Mouse (Mus musculus) thymus, postnatal 14 days (tissue): ENCODE results near the gene Tvp23a.
A peak's percentile ranks its signal among the peaks of the same experiment; 100 is the strongest.

ENCODE experiments used
- DNase-seq: peaks from one replicate; pipeline ENCODE4 v3.0.0; 2021

Tvp23a gene

GRCm38 (mm10) chr16:10452445-10452896 is 5.3 kb upstream of the Tvp23a start:
- peak; percentile 9 for DNase-seq

DNA sequence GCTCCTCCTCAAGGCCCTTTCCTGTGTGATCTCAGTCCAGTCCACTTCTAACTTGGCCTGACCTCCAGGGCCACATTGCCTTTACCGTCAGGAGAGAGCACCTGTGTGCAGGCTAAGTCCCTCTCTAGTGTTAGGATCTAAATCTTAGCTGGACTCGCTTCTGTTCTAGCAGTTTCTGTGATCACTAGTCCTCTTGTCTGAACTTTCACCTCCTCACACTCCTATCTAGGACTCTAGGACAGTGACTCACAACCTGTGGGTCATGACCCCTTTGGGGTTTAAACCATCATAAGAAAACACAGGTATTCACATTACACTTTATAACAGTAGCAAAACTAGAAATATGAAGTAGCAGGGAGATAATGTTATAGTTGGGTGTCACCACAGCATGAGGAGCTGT is 4.7 kb upstream of the Tvp23a start:
- no peak for DNase-seq

GRCm38 (mm10) chr16:10448931-10449330 is 1.8 kb upstream of the Tvp23a start:
- no peak for DNase-seq

- DNase-seq, result no peak
Observed at GRCm38 (mm10) chr16:10447781-10448180, 619 bp upstream of the Tvp23a start.

- no peak for DNase-seq
Observed at GRCm38 (mm10) chr16:10446573-10447263, 444 bp downstream of the Tvp23a start.

GRCm38 (mm10) chr16:10443723-10444122 is 3.4 kb downstream of the Tvp23a start:
- DNase-seq, result no peak

DNA sequence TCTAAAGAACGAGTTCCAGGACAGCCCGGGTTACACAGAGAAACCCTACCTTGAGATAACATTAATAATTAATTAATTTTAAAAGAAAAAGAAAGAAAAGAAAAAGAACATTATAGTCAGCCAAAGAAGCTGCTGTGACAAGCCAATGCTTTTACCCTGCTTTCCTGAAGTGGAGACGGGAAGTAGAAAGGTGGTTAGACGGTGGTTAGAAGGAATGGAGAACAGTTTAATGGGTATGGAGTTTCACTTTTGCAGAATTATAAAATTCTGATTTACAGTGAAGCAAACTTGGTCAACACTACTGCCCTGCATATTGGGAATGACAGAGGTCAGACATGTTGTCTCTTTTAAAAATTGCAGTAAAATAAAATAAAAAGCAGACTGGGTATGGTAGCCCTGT is 5.4 kb downstream of the Tvp23a start:
- DNase-seq, result no peak

DNA sequence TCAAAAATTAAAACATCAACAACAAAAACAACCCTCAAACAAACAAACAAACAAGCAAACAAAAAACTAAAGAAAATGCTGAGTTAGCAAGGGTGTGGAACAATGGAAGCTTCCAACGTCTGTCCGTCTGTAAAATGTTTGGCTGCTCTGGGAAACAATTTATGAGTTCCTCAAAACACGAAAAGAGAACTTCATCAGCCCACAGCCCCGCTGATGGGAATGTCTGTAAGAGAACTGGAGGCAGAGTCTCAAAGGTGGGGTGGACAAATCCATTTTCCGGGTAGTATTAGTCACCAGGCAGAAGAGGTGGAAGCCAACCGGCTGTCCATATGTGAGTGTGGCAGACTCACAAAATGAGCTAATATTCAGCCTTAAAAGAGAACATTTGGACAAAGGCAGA is 5.8 kb downstream of the Tvp23a start:
- DNase-seq, result no peak

- no peak for DNase-seq
Observed at GRCm38 (mm10) chr16:10438055-10438454, 9.1 kb downstream of the Tvp23a start.

DNA sequence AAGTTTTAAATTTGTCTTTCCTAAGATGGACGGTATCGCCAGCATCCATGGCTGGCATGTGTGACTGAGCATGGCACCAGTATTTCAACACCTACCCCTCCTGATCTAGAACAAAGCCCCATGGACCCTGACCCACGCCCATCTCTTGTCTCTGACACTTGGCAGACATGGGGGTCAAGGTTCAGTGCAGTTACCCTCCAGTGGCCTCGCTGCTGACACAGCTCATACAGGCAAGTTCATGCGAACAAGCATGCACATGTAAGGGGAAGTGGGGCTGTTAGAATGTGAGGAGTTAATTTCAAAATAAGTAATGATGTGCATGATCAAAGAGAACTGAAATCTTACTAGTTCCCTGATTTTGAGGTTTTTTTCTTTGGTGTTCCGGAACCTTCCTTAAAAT is 11.0 kb downstream of the Tvp23a start:
- DNase-seq, result no peak

- no peak for DNase-seq
Observed at GRCm38 (mm10) chr16:10433344-10433743, 13.8 kb downstream of the Tvp23a start.

GRCm38 (mm10) chr16:10432387-10432786 is 14.8 kb downstream of the Tvp23a start:
- no peak for DNase-seq

DNA sequence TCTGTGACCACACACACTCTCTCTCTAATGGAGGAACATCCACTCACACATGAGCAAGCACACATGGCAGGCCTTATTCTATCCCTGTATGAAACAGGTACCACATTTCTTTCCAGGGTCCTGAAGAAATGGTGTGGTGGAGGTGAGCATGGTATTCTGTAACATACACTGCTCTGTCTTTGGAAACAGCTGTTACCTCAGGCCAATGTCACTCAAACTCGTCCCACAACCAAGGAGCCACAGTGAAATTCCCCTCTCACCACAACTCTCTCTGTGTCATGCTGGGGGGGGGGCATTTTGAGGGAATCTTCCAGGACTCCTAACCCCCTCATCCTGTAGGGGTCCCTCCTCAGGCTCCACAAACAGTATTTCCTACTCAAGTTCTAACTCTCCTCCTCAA is 15.3 kb downstream of the Tvp23a start:
- no peak for DNase-seq

DNA sequence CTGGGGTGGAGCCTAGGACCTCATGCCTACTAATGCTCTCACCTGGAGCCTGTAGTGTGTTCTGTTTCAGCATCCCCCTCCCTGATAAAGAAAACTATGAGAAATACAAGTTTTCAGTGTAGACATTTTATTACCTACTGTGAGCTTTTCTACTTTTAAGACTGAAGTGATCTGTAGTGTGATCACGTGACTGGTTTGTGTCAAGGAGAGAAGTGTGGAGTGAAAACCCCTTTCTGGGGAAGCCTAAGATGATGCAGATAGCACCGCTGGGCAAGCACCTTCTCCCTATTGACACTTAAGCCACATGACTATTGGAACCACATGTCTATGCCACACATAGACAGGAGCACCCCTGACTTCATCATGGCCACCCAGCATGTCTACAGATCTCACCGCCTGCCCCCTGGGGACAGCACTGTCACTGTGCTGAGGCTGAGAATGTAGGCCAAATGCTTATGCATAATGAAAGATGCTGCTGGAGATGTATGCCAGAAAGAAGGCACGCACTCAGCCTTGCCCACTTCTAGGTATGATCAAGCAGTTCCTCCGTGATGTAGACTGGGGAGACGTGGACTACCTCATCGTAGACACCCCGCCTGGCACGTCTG is 26.6 kb downstream of the Tvp23a start:
- DNase-seq, result no peak

DNA sequence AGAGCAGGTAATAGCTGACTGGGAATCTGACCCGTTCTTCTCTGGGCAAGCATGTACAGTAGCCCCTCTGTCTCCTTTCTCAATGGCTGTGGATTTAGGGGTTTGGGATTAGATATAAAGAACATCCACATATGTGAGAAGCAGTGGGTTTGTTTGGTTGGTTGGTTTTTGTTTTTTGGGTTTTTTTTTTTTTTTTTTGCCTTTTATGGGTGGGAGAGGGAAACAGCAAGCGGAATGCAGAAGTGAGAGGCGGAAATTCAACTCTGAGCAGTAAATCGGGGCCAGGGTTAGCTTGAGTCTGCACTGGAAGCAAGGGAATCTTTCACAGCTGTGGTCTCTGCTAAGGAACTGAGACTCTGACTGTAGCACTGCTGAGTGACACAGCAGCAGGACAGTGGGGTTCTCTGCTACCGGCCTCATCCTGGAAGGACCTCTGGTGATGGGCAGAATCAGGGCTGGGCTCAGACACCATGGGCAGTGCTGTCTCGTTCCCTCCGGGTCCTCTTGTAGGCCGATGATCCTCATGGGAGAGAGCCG is 29.4 kb downstream of the Tvp23a start:
- no peak for DNase-seq

GRCm38 (mm10) chr16:10416866-10417265 is 30.3 kb downstream of the Tvp23a start:
- peak; percentile 29 for DNase-seq

GRCm38 (mm10) chr16:10415976-10416375 is 31.2 kb downstream of the Tvp23a start:
- DNase-seq, result peak; percentile 24

DNA sequence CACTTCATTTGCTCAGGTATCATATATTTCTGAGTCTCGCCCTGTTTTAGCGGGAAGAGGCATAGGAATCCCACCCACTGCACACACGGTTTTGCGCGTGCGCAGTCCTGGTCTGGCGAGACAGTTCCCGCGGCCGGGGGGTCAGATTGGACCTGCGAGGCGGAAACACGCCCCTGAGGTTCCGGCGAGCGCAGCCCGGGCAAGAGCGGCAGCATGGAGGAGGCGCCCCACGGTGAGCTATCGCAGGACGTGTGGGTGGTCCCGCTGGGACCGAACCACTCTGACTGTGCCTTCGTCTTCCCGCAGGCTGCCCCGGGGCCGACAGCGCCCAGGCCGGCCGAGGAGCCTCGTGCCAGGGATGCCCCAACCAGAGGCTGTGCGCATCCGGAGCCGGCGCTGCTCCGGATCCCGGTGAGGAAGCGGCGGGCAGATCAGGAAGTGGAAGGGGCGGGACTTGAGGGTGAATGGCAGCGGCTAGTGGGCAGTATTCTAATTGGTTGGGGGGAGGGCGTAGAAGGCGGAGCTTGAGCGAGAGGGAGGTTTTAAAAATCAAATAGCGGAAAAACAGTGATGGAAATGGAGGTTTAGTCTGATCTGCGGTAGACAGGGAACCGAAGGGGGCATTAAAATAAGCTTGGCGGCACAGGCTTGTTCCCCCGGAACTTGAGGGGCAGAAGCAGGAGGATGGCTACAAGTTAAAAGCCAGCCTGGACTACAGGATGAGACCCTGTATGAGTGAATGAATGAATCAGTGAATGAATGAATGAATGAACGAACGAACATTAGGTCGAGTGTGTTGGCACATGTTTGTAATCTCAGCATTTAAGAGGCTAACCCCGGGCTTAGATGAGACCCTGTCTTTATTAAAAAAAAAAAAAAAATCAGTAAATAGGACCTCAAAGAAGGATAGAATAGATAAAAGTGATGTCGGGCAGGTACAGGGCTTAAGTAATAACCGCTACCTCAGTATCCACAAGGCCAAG is 35.1 kb downstream of the Tvp23a start, which contains the start of gene Nubp1:
Gene Nubp1 (plus strand): TSS at position 185 of the 983 bp plus-strand sequence.
- DNase-seq, result peak; percentile 90

DNA sequence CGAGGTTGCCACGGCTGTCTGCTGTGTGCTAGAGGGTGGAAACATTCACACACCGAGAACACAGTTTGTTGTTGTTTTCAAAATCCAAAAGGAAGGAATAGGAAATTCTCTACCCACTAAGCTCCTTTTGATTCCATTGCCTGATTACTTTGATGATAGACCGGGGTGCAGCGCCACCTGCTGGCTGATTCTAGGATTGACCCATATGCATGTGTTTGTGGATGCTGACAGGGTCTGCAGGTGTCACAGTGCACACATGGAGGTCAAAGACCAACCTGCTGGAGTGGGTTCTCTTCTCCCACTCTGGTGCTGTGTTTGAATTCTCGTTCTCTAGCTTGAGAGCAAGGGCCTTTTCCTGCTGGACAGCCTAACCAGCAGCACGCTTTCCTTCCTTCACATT is 48.0 kb downstream of the Tvp23a start:
- peak; percentile 85 for DNase-seq

DNA sequence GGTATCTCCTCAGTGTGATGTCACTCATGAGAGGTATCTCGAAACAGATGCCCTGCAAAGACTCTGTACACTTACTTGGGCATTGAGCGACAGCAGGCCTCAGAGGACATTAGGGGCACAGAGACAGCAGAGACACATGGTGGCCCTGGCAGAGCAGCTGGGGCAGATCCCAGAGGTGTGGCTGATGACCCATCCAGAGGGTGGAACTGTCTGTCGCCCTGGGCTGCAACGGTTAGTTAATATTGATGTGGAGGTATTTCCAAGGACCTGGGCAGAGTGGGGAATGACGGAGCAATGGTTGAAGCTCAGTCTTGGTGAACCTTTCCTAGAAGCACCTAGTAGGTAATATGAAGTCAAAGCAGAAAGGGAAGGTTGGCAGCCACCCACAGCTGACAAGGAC is 48.4 kb downstream of the Tvp23a start:
- no peak for DNase-seq

- DNase-seq, result peak; percentile 53
Observed at GRCm38 (mm10) chr16:10394699-10395540, 52.2 kb downstream of the Tvp23a start, which contains the start of gene Tekt5. Tekt5 (minus strand) TSS chr16:10395490.

GRCm38 (mm10) chr16:10392587-10392986 is 54.6 kb downstream of the Tvp23a start:
- peak; percentile 40 for DNase-seq
